Mouse (Mus musculus) monocyte, adult 59 days (primary cell): Measurements from ENCODE around the gene Mical3. TPM values are rescaled to one million over a fixed set of nuclear protein-coding genes. Genes with fewer than 3 reads are reported as not detected.

ENCODE experiments used
- total RNA-seq, 2 experiments: library from RNA; stranded (reverse); gene quantifications; one replicate each; pipeline ENCODE4 v1.2.4; 2023

Mical3 gene
- 10 to 100 TPM; 15.2 to 19.3 TPM for total RNA-seq

DNA sequence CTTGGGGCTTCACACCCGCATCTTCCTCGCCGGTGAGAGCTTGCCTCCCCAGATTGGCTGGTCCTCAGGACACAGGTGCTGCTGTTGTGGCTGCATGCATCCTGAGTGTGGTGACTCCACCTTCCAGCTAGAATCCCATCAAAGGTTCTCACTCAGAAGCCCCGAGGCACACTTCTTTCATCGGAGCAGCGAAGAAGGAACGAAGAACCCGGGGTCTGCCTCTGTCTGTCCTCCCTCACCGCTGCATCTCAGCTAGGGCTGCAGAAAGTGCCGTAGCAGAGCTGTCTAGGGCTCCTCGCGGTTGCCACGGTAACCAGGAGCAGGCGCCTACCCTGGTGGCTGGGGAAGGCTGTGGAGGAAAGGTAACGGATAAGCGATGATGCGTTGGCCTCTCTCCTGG lies at the start of gene Mical3:
Gene Mical3, minus strand, starts transcription at position 227 of the 400 bp plus-strand sequence.

DNA sequence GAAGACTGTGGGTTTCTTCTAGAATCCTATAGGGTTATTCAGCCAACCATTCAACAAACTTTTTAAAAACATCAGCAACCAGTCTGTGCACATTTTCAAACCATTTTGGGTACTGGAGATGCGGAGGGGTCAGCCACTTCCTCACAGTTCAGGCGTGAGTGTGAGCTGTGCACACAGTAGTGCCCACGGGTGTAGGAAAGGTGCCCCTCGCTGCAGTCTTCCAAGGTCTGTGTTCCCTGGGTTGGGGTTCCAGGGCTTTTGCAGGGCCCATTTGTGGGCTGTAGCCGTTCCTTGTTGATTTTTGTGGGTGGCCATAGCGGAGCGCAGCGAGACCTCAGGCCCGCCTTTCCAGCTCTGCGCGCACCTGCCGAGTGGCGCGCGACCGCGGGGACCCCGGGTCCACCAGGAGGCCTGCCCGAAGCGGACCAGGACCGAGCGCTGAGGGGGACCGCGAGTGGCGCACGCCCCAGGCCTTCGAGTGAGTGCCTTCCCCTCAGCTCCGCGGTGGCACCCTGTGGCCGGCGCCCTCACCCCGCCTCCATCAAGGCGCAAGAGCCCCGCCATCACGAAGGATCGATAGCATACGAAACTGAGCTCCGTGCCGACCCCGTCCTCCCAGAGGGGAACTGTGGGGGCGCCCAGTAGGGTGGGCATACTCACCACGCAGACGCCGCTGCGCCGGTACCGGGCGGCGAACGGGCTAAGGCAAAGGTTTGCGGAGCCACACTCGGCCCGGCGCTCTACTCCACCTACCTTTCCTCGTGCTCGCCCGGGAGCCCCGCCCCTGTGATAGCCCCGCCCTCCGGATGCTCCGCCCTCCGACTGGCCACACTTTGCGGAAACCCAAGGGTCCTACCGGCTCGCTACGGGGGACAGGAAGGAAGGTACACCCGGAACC lies 214.5 kb downstream of the Mical3 start, which contains the start of gene Bid:
Gene Bid, minus strand, starts transcription at position 780 of the 898 bp plus-strand sequence.

Other genes with a start within 250 kb of the Mical3 start
- gene Bid, start 214.1 kb downstream of the Mical3 start, total RNA-seq: 10 to 100 TPM; 41.7 to 46.6 TPM
- 1 to 10 TPM; 7.7 TPM for gene Pex26, start 52.7 kb upstream of the Mical3 start, total RNA-seq
- gene Tuba8, start 79.7 kb upstream of the Mical3 start, total RNA-seq: not detected
- gene Usp18, start 114.9 kb upstream of the Mical3 start, total RNA-seq: 10 to 100 TPM; 11.8 to 17.2 TPM
- gene Slc6a13, start 169.2 kb upstream of the Mical3 start, total RNA-seq: under 1 TPM; 0.50 to 0.70 TPM
- 10 to 100 TPM; 15.0 to 19.0 TPM for gene Slc6a12, start 212.1 kb upstream of the Mical3 start, total RNA-seq